Mouse (Mus musculus): Measurements from ENCODE around the gene Ccdc169.

- TF ChIP-seq POLR2A (IDR thresholded peaks at IDR 0.05; ENCODE audit: control insufficient read depth in 1 of 2, insufficient read depth in 1 of 2, low read depth in 1 of 2, low read length in 2 of 2, poor library complexity in 1 of 2): no peak
- no peak for TF ChIP-seq GATA1 (IDR thresholded peaks at IDR 0.05; ENCODE audit: low read depth, low read length)
- no peak for TF ChIP-seq KAT2A (conservative IDR thresholded peaks at IDR 0.05; ENCODE audit: low read depth, low read length)
- no peak for TF ChIP-seq MAX (IDR thresholded peaks at IDR 0.05; ENCODE audit: low read length)
- TF ChIP-seq TCF12 (IDR thresholded peaks at IDR 0.05; ENCODE audit: low read depth, low read length): no peak
- no peak for TF ChIP-seq CTCF (IDR thresholded peaks at IDR 0.05 in 2 of 3, conservative IDR thresholded peaks at IDR 0.05 in 1 of 3; ENCODE audit: control insufficient read depth in 1 of 3, insufficient read depth in 1 of 3, low read depth in 2 of 3, low read length in 3 of 3, poor library complexity in 1 of 3, severe bottlenecking in 1 of 3)
- no peak for TF ChIP-seq EP300 (IDR thresholded peaks at IDR 0.05; ENCODE audit: low read depth in 1 of 2, low read length in 2 of 2)
- TF ChIP-seq TAL1 (IDR thresholded peaks at IDR 0.05; ENCODE audit: low read length): no peak
- TF ChIP-seq MYC (IDR thresholded peaks at IDR 0.05; ENCODE audit: low read depth, low read length): no peak
- no peak for TF ChIP-seq MAFK (IDR thresholded peaks at IDR 0.05; ENCODE audit: borderline replicate concordance, low read depth, low read length)
- no peak for TF ChIP-seq CHD2 (IDR thresholded peaks at IDR 0.05; ENCODE audit: low read length)
- TF ChIP-seq MEF2A (IDR thresholded peaks at IDR 0.05; ENCODE audit: extremely low read depth, insufficient replicate concordance, low read depth, low read length, poor library complexity, severe bottlenecking): no peak
- no peak for TF ChIP-seq ZMIZ1 (IDR thresholded peaks at IDR 0.05; ENCODE audit: low read depth, low read length)
Observed at GRCm38 (mm10) chr3:55146441-55146840, 9.3 kb downstream of the Ccdc169 start.

Measured in MEL (cell line).